Mouse (Mus musculus) liver, adult (tissue): ENCODE data around the gene Grhpr.

ENCODE experiments used
- GATA4 ChIP-seq: IDR thresholded peaks from 2 replicates; pipeline ENCODE4 v1.6.1; 2014; ENCODE audit warnings: mild to moderate bottlenecking, low read length; ENCODE audit not compliant: insufficient replicate concordance

Gene Grhpr

GRCm38 (mm10) chr4:45037455-45038410, 56.5 kb downstream of the Grhpr start:
- TF ChIP-seq GATA4, result no peak
